Comparison of ENCODE assay signal across 27 mouse cellular contexts in genomic region chr4:93494319-93494718, GRCm38 (mm10).
DNase-seq lines count a peak whose midpoint lies in the region; ATAC-seq and TF ChIP-seq lines count a peak whose summit lies in the region.
"Had no signal": no experiment of that assay in that cellular context is flagged by ENCODE, and none has a peak within 500 bp of the region (broad histone marks: within the 10 kb centered on the region; RNA-seq: fewer than 3 reads in every experiment).

No protein-coding gene starts in this region.

- no peaks in the 10 kb centered on the region for H3K4me1 ChIP-seq in hindbrain, embryonic 14.5 days (replicated peaks; ENCODE audit: control insufficient read depth, insufficient read depth, low read length)
- H3K4me1 ChIP-seq in hindbrain, postnatal 0 days (ENCODE audit: insufficient read depth, low read length), result no peaks in the 10 kb centered on the region
- H3K4me1 ChIP-seq in midbrain, embryonic 14.5 days (ENCODE audit: control insufficient read depth, insufficient read depth, low read length), result no peaks in the 10 kb centered on the region
- no peaks in the 10 kb centered on the region for H3K4me1 ChIP-seq in kidney, embryonic 16.5 days (ENCODE audit: insufficient read depth, low read length)
- H3K4me1 ChIP-seq: embryonic facial prominence, embryonic 13.5 days; embryonic facial prominence, embryonic 15.5 days; forebrain, embryonic 10.5 days; forebrain, embryonic 12.5 days had no signal

- no peak overlapping the region for H3K4me3 ChIP-seq in hindbrain, embryonic 14.5 days (replicated peaks; ENCODE audit: low read length)
- H3K4me3 ChIP-seq in hindbrain, postnatal 0 days (ENCODE audit: low read length), result no peak overlapping the region
- no peak overlapping the region for H3K4me3 ChIP-seq in midbrain, embryonic 14.5 days (replicated peaks; ENCODE audit: low read depth, low read length)
- no peak overlapping the region for H3K4me3 ChIP-seq in kidney, embryonic 16.5 days (ENCODE audit: low read length)
- H3K4me3 ChIP-seq: embryonic facial prominence, embryonic 13.5 days; embryonic facial prominence, embryonic 15.5 days; erythroblast, embryonic 14.5 days; forebrain, embryonic 10.5 days; forebrain, embryonic 12.5 days had no signal

- peak; percentile 15 for DNase-seq in hindbrain, embryonic 14.5 days (ENCODE audit: low spot score)
- DNase-seq in hindbrain, postnatal 0 days (ENCODE audit: low spot score), result no peak
- DNase-seq in midbrain, embryonic 14.5 days, result no peak
- DNase-seq: adrenal gland, adult 8-10 months; adrenal gland, postnatal 14 days; adrenal gland, postnatal 36 days; B cell, adult 2 months; cerebellum, adult 11-12 months; cerebellum, adult 2 months; cerebellum, adult 9-10 months; cerebellum, postnatal 10 days; cerebellum, postnatal 25 days; embryo, embryonic 11 days had no signal

- no peaks in the 10 kb centered on the region for H3K27me3 ChIP-seq in hindbrain, embryonic 14.5 days (ENCODE audit: control insufficient read depth, insufficient read depth, low read length)
- no peaks in the 10 kb centered on the region for H3K27me3 ChIP-seq in hindbrain, postnatal 0 days (ENCODE audit: insufficient read depth, low read length)
- H3K27me3 ChIP-seq in midbrain, embryonic 14.5 days (ENCODE audit: control insufficient read depth, insufficient read depth, low read length), result no peaks in the 10 kb centered on the region
- H3K27me3 ChIP-seq in kidney, embryonic 16.5 days (ENCODE audit: insufficient read depth, low read length), result no peaks in the 10 kb centered on the region
- H3K27me3 ChIP-seq: CH12.LX; embryonic facial prominence, embryonic 13.5 days; embryonic facial prominence, embryonic 15.5 days; forebrain, embryonic 12.5 days; Patski had no signal

- no peaks in the 10 kb centered on the region for H3K9me3 ChIP-seq in hindbrain, embryonic 14.5 days (ENCODE audit: control insufficient read depth, low read length)
- no peaks in the 10 kb centered on the region for H3K9me3 ChIP-seq in hindbrain, postnatal 0 days (ENCODE audit: low read length)
- no peaks in the 10 kb centered on the region for H3K9me3 ChIP-seq in midbrain, embryonic 14.5 days (ENCODE audit: control insufficient read depth, low read length)
- H3K9me3 ChIP-seq in kidney, embryonic 16.5 days (ENCODE audit: low read length), result no peaks in the 10 kb centered on the region
- H3K9me3 ChIP-seq: embryonic facial prominence, embryonic 13.5 days; embryonic facial prominence, embryonic 15.5 days; forebrain, embryonic 10.5 days; forebrain, embryonic 12.5 days; G1E had no signal

- 91% methylated on average over 4 of the region's 4 CpGs for WGBS in hindbrain, embryonic 14.5 days
- WGBS in hindbrain, postnatal 0 days, result 92% methylated on average over 4 of the region's 4 CpGs
- WGBS in midbrain, embryonic 14.5 days, result 95% methylated on average over 4 of the region's 4 CpGs
- WGBS in kidney, embryonic 16.5 days, result 91% methylated on average over 4 of the region's 4 CpGs

- no peak for ATAC-seq in hindbrain, embryonic 14.5 days (ENCODE audit: low FRiP score)
- ATAC-seq in hindbrain, postnatal 0 days, result no peak
- ATAC-seq in megakaryocyte, adult 5-6 weeks (ENCODE audit: poor library complexity, severe bottlenecking), result peak; percentile 54
- ATAC-seq in midbrain, embryonic 14.5 days (ENCODE audit: low FRiP score, low TSS enrichment), result no peak
- ATAC-seq in kidney, embryonic 16.5 days (ENCODE audit: low FRiP score, low TSS enrichment), result no peak
- ATAC-seq: activated CD4-positive, CD25-positive, alpha-beta regulatory T cell, adult 4 months; CD4-positive, CD25-positive, alpha-beta regulatory T cell, adult 4 months; forebrain, embryonic 14.5 days; forebrain, embryonic 16.5 days; Patski had no signal

- no peak for TF ChIP-seq CTCF in hindbrain, postnatal 0 days (IDR thresholded peaks at IDR 0.05; ENCODE audit: low read depth)

- no peaks in the 10 kb centered on the region for H3K36me3 ChIP-seq in hindbrain, embryonic 14.5 days (replicated peaks; ENCODE audit: control insufficient read depth, insufficient read depth)
- H3K36me3 ChIP-seq in hindbrain, postnatal 0 days (ENCODE audit: insufficient read depth, low read length), result no peaks in the 10 kb centered on the region
- no peaks in the 10 kb centered on the region for H3K36me3 ChIP-seq in midbrain, embryonic 14.5 days (ENCODE audit: control insufficient read depth, insufficient read depth, low read length)
- H3K36me3 ChIP-seq in kidney, embryonic 16.5 days (ENCODE audit: insufficient read depth, low read length), result no peaks in the 10 kb centered on the region
- H3K36me3 ChIP-seq: embryonic facial prominence, embryonic 13.5 days; embryonic facial prominence, embryonic 15.5 days; forebrain, embryonic 10.5 days; forebrain, embryonic 12.5 days; G1E had no signal

- H3K27ac ChIP-seq in hindbrain, embryonic 14.5 days, result no peak overlapping the region
- no peak overlapping the region for H3K27ac ChIP-seq in hindbrain, postnatal 0 days
- no peak overlapping the region for H3K27ac ChIP-seq in midbrain, embryonic 14.5 days (replicated peaks; ENCODE audit: low read depth, low read length)
- no peak overlapping the region for H3K27ac ChIP-seq in kidney, embryonic 16.5 days (ENCODE audit: low read length)
- H3K27ac ChIP-seq: embryonic facial prominence, embryonic 13.5 days; embryonic facial prominence, embryonic 15.5 days; forebrain, embryonic 10.5 days; forebrain, embryonic 12.5 days had no signal

- no peak overlapping the region for H3K4me2 ChIP-seq in hindbrain, embryonic 14.5 days (replicated peaks)
- no peak overlapping the region for H3K4me2 ChIP-seq in hindbrain, postnatal 0 days (ENCODE audit: low read depth, low read length)
- no peak overlapping the region for H3K4me2 ChIP-seq in midbrain, embryonic 14.5 days (ENCODE audit: low read length)
- no peak overlapping the region for H3K4me2 ChIP-seq in kidney, embryonic 16.5 days (replicated peaks; ENCODE audit: low read depth, low read length)
- H3K4me2 ChIP-seq: embryonic facial prominence, embryonic 13.5 days; embryonic facial prominence, embryonic 15.5 days; forebrain, embryonic 12.5 days had no signal

- H3K9ac ChIP-seq in hindbrain, embryonic 14.5 days, result no peak overlapping the region
- H3K9ac ChIP-seq in hindbrain, postnatal 0 days (replicated peaks; ENCODE audit: low read length), result no peak overlapping the region
- H3K9ac ChIP-seq in midbrain, embryonic 14.5 days (replicated peaks; ENCODE audit: low read length), result no peak overlapping the region
- no peak overlapping the region for H3K9ac ChIP-seq in kidney, embryonic 16.5 days (replicated peaks; ENCODE audit: low read length)
- H3K9ac ChIP-seq: embryonic facial prominence, embryonic 13.5 days; embryonic facial prominence, embryonic 15.5 days; forebrain, embryonic 12.5 days had no signal
